Mouse (Mus musculus) stomach, postnatal 0 days (tissue): ENCODE measurements at regions not wholly inside any gene's neighbourhood (a gene's known extent, or its start where the extent isn't known, plus 50 kb on each side); places are given as distances from the start of the nearest gene placed in this dataset.

Source experiments
- CTCF ChIP-seq: IDR thresholded peaks from 2 replicates; pipeline ENCODE4 v1.5.1; 2016; ENCODE audit warnings: antibody characterized with exemption, low read depth, mild to moderate bottlenecking, moderate library complexity
- EP300 ChIP-seq: optimal IDR thresholded peaks from 2 replicates; pipeline ENCODE3; 2016; ENCODE audit warnings: antibody characterized with exemption

DNA sequence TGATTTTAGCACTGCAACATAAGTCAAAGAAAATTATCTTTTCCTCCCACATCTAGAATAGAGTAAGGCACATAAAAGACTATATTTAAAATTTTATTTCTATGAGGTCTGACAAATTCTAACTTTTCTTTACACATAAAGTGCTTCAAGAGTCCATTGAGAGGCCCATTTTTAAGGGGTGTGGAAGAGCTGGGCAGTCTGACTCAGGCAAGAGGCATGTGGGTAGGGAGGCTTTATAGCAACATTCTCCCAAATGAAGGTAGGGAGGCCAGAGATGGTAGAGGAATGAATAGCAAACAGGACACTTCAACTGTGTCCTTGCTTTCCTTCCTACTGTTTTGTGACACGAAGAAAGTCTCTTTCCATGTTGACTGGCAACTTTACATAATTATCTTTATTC, 2566.6 kb upstream of the Gm7489 start:
- no peak for TF ChIP-seq CTCF
- no peak for TF ChIP-seq EP300
